Mouse (Mus musculus) liver, postnatal 0 days (tissue): ENCODE measurements around the gene Adra1b.

Experiments used
- CTCF ChIP-seq: sonication (generic); IDR thresholded peaks from 2 replicates; pipeline ENCODE4 v1.5.1; 2016; ENCODE audit warnings: antibody characterized with exemption, low read depth
- EP300 ChIP-seq: IDR thresholded peaks from 2 replicates; pipeline ENCODE4 v1.6.1; 2016; ENCODE audit warnings: antibody characterized with exemption, low read depth, mild to moderate bottlenecking

- TF ChIP-seq CTCF = no peak
- no peak for TF ChIP-seq EP300
Observed at GRCm38 (mm10) chr11:43758436-43758835, 142.6 kb downstream of the Adra1b start.
